Mouse (Mus musculus) layer of hippocampus, postnatal 36 days (tissue): ENCODE measurements around the gene Serpina1a. TPM values are rescaled to one million over a fixed set of nuclear protein-coding genes. Genes with fewer than 3 reads are reported as not detected.
"Not testable (repeated sequence)": the region's sequence is repeated elsewhere in the genome, so short reads cannot be mapped to it uniquely, and the experiment has no call there.

Source experiments
- DNase-seq, 2 experiments: peaks; one replicate each; pipeline ENCODE4 v3.0.0; 2022
- total RNA-seq, 2 experiments: library from RNA; stranded (reverse); gene quantifications; 2 replicates each; pipeline ENCODE4 v1.2.3; 2021

Serpina1a gene
- total RNA-seq: not detected

DNA sequence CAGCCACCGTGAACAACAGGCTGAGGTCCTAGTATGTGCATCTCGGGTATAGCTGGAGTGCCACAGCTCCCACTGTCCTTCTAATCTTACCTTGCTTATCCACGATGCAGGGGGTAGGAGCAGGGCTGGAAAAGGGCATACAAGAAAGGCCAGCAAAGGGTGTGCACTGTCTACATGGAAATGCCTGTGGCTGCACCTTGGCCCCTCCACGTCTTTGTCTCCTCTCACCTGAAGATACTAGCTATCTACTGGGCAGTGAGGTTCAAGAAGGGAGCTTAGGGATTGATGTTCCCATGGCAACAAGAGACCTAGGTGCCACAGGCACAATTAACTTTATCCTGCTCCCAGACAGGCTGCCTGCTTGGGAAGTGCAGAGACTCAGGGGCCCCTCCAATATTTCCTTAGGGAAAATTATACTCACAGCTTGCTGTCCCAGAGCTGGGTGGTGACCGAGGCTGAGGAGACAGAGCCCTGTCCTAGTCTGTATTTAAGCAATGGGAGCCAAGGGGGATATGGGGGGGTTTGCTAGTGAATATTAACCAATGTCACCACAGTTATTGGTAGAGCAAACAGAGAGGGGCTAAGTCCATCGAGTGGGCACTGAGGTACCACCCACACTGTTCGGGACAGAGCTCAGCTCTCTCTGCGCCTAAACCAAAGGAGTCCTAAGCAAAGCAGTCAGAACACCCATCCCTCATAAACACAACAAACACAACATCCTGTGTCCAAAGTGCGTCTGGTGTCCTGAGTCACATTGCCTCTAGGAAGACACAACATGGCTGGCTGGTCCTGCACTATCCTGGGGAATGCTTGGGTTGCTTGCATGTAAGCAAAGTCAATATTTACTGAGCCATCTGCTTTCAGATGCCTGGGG is at the start of gene Serpina1a:
TSS of gene Serpina1a (minus strand) at position 462 of the 874 bp plus-strand sequence.
- not testable (repeated sequence) for DNase-seq

DNA sequence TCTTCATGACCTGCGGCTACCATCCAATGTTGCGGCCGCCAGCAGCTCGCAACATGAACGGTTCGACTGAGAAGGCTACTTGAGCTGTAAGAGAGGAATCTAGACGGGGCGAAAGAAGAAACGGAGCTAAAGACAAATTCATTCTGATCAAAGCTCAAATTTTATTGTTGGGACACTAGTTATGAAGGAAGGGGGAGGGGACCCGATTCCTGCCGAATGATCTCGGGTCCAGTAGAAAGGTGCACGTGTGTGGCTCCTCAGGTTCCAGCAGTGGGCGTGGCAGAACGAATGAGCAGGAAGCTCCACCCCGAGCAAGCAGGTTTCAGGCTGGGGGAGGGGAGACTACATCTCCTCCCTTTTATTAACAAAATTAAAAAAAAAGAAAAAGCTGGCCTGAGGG is 45.8 kb upstream of the Serpina1a start:
- DNase-seq: not testable (repeated sequence)

DNA sequence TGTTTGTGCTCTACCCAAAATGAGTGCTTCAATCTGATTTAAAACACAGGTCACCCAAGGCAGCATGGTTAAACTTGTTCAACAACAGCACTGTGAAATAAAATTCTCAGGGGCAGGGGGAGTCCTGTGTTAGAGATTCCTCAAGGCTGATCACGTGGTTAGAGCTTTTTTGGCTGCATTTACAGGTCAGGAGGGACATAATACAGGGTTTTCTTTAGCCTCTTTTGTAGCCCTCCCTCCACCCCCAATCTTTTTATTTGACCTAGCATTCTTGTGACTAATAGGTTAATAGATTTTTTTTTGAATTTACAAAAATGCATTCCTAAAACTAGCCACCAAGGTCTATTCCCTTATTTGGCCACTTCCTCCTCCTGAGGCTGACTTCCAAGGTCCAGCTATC is 44.4 kb upstream of the Serpina1a start:
- not testable (repeated sequence) for DNase-seq

DNA sequence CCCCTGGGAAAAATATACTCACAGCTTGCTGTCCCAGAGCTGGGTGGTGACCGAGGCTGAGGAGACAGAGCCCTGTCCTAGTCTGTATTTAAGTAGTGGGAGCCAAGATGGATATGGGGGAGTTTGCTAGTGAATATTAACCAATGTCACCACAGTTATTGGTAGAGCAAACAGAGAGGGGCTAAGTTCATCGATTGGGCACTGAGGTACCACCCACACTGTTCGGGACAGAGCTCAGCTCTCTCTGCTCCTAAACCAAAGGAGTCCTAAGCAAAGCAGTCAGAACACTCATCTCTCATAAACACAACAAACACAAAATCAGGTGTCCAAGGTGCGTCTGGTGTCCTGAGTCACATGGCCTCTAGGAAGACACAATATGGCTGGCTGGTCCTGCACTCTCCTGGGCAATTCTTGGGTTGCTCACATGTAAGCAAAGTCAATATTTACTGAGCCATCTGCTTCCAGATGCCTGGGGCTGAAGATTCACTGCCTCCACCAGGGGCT is 41.5 kb upstream of the Serpina1a start, which contains the start of gene Serpina1c:
TSS of gene Serpina1c (minus strand) at position 51 of the 504 bp plus-strand sequence.
- not testable (repeated sequence) for DNase-seq

DNA sequence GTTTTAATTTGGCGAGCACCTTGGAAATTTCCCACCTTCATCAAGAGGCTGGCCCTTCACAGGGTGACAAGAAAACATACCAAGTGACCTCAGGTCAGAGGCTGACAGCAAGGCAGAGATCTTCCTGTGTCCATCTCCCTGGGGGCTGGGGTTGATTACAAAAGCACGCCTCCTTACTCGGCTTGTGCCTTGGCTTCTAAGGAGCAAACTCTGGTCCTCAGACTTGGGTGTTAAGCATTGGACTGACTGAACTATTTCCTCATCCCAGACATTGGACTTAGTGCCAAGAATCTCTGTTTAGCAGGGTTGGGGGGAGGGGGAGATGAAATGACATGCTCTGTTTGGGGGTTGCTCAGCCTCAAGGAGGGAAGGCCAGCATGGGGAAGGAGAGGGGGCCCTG is 38.6 kb upstream of the Serpina1a start:
- not testable (repeated sequence) for DNase-seq

DNA sequence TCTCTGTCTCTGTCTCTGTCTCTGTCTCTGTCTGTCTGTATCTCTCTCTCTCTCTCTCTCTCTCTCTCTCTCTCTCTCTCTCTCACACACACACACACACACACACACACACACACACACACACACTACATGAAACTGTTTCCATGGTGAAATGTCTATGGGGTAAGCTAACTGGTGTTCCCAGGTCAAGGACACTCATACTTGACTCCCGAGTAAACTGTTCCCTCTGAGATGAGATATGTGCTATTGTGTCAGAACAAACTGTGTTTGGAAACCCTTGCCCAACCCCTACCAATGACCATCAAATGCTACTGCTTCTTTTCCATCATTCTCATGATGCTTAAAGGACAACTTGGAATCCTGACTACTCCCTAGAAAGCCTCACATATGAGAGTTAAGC is 3.5 kb upstream of the Serpina1a start:
- DNase-seq: not testable (repeated sequence)

DNA sequence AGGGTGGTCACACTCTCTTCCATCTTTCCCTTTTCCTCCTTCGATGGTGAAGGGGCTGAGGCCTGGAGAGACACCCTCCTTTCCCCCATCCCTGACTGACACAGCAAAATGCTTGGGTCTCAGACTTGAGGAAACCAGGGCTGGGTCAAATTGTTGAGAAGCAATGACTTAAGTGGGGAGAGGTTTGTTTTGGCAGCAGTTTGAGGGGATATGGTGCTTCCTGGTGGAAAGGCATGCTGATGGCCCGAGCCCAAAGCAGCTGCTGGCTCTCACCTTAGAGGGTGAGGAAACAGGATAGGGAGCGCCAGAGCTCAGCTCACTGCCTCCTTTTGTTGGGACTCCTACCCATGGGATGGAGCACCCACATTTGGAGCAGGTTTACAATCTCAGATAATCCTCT is 2.4 kb downstream of the Serpina1a start:
- DNase-seq: no peak

DNA sequence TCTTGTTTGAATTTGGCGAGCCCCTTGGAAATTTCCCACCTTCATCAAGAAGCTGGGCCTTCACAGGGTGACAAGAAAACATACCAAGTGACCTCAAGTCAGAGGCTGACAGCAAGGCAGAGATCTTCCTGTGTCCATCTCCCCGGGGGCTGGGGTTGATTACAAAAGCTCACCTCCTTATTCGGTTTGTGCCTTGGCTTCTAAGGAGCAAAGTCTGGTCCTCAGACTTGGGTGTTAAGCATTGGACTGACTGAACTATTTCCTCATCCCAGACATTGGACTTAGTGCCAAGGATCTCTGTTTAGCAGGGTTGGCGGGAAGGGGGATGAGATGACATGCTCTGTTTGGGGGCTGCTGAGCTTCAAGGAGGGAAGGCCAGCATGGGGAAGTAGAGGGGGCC is 2.8 kb downstream of the Serpina1a start:
- not testable (repeated sequence) for DNase-seq

DNA sequence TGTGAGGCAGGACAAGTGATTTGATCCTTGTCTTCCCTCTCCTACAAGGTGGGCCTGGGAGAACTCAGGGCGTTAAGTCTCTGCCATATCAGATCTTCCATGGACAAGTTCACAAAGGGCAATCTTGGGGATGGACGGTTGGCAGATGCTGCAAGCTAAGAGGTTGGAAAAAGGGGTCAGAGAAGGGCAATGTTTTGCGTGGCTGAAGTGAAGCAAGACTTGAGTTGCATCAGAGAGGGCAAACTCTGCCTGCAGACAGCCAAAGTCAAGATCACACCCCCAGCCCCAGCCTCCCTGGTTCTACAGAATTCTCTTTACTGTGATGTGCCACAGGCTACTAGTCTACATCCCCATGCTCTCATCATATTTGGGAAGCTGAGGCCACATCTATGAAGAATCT is 3.8 kb downstream of the Serpina1a start:
- DNase-seq: not testable (repeated sequence)

DNA sequence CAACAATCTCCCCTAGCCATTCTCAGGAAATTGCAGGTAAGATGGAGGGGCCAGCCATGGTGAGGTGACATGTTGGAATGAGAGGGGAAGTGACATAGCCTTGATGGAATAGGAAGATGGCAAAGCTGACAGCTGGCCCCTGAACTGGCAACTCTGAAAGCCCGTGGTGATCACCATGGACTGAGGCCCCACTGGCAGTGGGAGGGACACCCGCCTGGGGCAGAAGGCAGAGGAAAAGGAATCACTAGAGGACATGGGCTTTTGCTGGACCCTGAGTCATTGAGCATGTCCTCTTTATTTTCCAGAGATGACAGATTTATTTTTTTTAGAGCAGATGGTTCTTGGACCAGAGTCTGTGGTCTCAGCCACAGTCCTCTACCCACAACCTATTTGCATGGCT is 10.3 kb downstream of the Serpina1a start:
- DNase-seq: not testable (repeated sequence)

DNA sequence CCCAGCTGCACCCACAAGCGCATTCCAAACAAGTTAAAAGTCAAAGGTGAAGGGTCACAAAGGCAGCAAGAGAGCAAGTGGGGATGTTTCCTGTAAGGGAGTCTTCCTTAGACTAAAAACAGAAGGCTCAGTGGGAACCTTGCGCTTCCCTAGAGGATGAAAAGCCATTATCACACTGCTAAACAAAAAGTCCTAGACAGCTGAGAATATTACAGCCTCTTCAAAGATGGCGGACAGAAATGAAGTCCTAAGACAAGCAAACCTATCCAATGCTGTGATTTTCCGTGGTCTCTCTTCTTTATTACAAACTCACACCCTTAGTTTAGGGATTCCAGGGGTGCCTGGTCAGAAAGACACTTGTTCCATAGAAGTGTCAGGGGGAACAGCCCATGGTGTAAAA is 33.1 kb downstream of the Serpina1a start, which contains the start of gene Serpina1b:
TSS of gene Serpina1b (minus strand) at position 101 of the 400 bp plus-strand sequence.
- not testable (repeated sequence) for DNase-seq

DNA sequence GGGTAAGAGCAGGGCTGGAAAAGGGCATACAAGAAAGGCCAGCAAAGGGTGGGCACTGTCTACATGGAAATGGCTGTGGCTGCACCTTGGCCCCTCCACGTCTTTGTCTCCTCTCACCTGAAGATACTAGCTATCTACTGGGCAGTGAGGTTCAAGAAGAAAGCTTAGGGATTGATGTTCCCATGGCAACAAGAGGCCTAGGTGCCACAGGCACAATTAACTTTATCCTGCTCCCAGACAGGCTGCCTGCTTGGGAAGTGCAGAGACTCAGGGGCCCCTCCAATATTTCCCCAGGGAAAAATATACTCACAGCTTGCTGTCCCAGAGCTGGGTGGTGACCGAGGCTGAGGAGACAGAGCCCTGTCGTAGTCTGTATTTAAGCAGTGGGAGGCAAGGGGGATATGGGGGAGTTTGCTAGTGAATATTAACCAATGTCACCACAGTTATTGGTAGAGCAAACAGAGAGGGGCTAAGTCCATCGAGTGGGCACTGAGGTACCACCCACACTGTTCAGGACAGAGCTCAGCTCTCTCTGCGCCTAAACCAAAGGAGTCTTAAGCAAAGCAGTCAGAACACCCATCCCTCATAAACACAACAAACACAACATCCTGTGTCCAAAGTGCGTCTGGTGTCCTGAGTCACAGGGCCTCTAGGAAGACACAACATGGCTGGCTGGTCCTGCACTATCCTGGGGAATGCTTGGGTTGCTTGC is 35.5 kb downstream of the Serpina1a start:
- DNase-seq: not testable (repeated sequence)

DNA sequence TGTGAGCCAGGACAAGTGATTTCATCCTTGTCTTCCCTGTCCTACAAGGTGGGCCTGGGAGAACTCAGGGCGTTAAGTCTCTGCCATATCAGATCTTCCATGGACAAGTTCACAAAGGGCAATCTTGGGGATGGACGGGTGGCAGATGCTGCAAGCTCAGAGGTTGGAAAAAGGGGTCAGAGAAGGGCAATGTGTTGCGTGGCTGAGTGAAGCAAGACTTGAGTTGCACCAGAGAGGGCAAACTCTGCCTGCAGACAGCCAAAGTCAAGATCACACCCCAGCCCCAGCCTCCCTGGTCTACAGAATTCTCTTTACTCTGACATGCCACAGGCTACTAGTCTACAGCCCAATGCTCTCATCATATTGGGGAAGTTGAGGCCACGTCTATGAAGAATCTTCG is 39.5 kb downstream of the Serpina1a start:
- DNase-seq: not testable (repeated sequence)

Other genes with a start within 250 kb of the Serpina1a start
- not detected for gene Serpina10, start 232.1 kb downstream of the Serpina1a start, total RNA-seq
- gene Serpina6, start 206.3 kb downstream of the Serpina1a start, total RNA-seq: not detected
- gene Serpina16, start 187.4 kb downstream of the Serpina1a start, total RNA-seq: not detected
- not detected for gene Serpina1f, start 168.0 kb downstream of the Serpina1a start, total RNA-seq
- gene Serpina1d, start 90.0 kb downstream of the Serpina1a start, total RNA-seq: not detected
- not detected for gene Serpina1b, start 33.2 kb downstream of the Serpina1a start, total RNA-seq
- not detected for gene Serpina1c, start 41.3 kb upstream of the Serpina1a start, total RNA-seq
- gene Serpina1e, start 95.4 kb upstream of the Serpina1a start, total RNA-seq: not detected
- not detected for gene Serpina11, start 126.4 kb upstream of the Serpina1a start, total RNA-seq
- under 1 TPM in 1 of 2 experiments, not detected in 1; 0.37 TPM for gene Serpina9, start 150.2 kb upstream of the Serpina1a start, total RNA-seq
- under 1 TPM in 1 of 2 experiments, not detected in 1; 0.12 TPM for gene Serpina12, start 180.9 kb upstream of the Serpina1a start, total RNA-seq
- gene Serpina5, start 237.6 kb upstream of the Serpina1a start, total RNA-seq: not detected
- not detected for gene Serpina3a, start 249.2 kb upstream of the Serpina1a start, total RNA-seq